ENCODE assay signal across 28 mouse cellular contexts in genomic region chr1:58221070-58221469, GRCm38 (mm10). TPM values are rescaled to one million over a fixed set of nuclear protein-coding genes. Genes with fewer than 3 reads are reported as not detected.
A peak's percentile ranks its signal among the peaks of the same experiment; 100 is the strongest.
DNase-seq lines count a peak whose midpoint lies in the region; ATAC-seq and TF ChIP-seq lines count a peak whose summit lies in the region.
"Had no signal": no experiment of that assay in that cellular context is flagged by ENCODE, and none has a peak within 500 bp of the region (broad histone marks: within the 10 kb centered on the region; RNA-seq: fewer than 3 reads in every experiment).

No protein-coding gene starts in this region.

- H3K4me3 ChIP-seq in forebrain, postnatal 0 days (ENCODE audit: low read depth, low read length), result no peak overlapping the region
- H3K4me3 ChIP-seq in forebrain, embryonic 10.5 days, result no peak overlapping the region
- H3K4me3 ChIP-seq in hindbrain, embryonic 16.5 days (ENCODE audit: low read length), result no peak overlapping the region
- H3K4me3 ChIP-seq in hindbrain, embryonic 12.5 days, result no peak overlapping the region
- H3K4me3 ChIP-seq: heart, embryonic 10.5 days; midbrain, embryonic 10.5 days had no signal

- no peaks in the 10 kb centered on the region for H3K36me3 ChIP-seq in forebrain, postnatal 0 days (ENCODE audit: insufficient read depth)
- no peaks in the 10 kb centered on the region for H3K36me3 ChIP-seq in forebrain, embryonic 10.5 days (replicated peaks)
- H3K36me3 ChIP-seq in hindbrain, embryonic 16.5 days (ENCODE audit: control insufficient read depth, insufficient read depth, low read length), result no peaks in the 10 kb centered on the region
- H3K36me3 ChIP-seq in hindbrain, embryonic 12.5 days, result no peaks in the 10 kb centered on the region
- H3K36me3 ChIP-seq: heart, embryonic 10.5 days; midbrain, embryonic 10.5 days had no signal

- 0 out of 2 replicates have a peak, but pooled peaks cover 6% of the 10 kb centered on the region for H3K4me1 ChIP-seq in forebrain, postnatal 0 days (ENCODE audit: insufficient read depth)
- H3K4me1 ChIP-seq in forebrain, embryonic 10.5 days, result no peaks in the 10 kb centered on the region
- no peaks in the 10 kb centered on the region for H3K4me1 ChIP-seq in hindbrain, embryonic 16.5 days (ENCODE audit: control insufficient read depth, insufficient read depth, low read depth, low read length)
- no peaks in the 10 kb centered on the region for H3K4me1 ChIP-seq in hindbrain, embryonic 12.5 days
- H3K4me1 ChIP-seq: midbrain, embryonic 10.5 days had no signal

- 36% methylated on average over 6 of the region's 6 CpGs for WGBS in forebrain, postnatal 0 days
- 83% methylated on average over 6 of the region's 6 CpGs for WGBS in forebrain, embryonic 10.5 days
- 72% methylated on average over 6 of the region's 6 CpGs for WGBS in hindbrain, embryonic 16.5 days
- WGBS in hindbrain, embryonic 12.5 days, result 68% methylated on average over 6 of the region's 6 CpGs

- DNase-seq in cerebellum, adult 8-10 months, result peak; percentile 1
- peak; percentile 62 for DNase-seq in forebrain, postnatal 0 days
- DNase-seq in forebrain, embryonic 10.5 days (ENCODE audit: extremely low spot score, low spot score), result no peak
- peak; percentile 10 for DNase-seq in cerebellum, adult 9-11 months
- DNase-seq in yolk sac, embryonic 10.5 days (ENCODE audit: low spot score), result no peak
- DNase-seq: adrenal gland, postnatal 10 days; gastrocnemius, postnatal 14 days; kidney, adult 2 months; kidney, postnatal 10 days; lung, adult 2 months; spleen, adult 18-20 months; thymus, postnatal 36 days had no signal

- no peak overlapping the region for H3K4me2 ChIP-seq in forebrain, postnatal 0 days (ENCODE audit: low read depth)
- H3K4me2 ChIP-seq in hindbrain, embryonic 16.5 days (ENCODE audit: low read length), result no peak overlapping the region
- no peak overlapping the region for H3K4me2 ChIP-seq in hindbrain, embryonic 12.5 days (replicated peaks)
- H3K4me2 ChIP-seq: liver, embryonic 11.5 days had no signal

- no peaks in the 10 kb centered on the region for H3K9me3 ChIP-seq in forebrain, postnatal 0 days (ENCODE audit: low read length)
- H3K9me3 ChIP-seq in forebrain, embryonic 10.5 days, result no peaks in the 10 kb centered on the region
- H3K9me3 ChIP-seq in hindbrain, embryonic 16.5 days (ENCODE audit: control insufficient read depth, low read length), result no peaks in the 10 kb centered on the region
- H3K9me3 ChIP-seq in hindbrain, embryonic 12.5 days (replicated peaks), result no peaks in the 10 kb centered on the region
- H3K9me3 ChIP-seq: heart, embryonic 10.5 days; midbrain, embryonic 10.5 days had no signal

- H3K27ac ChIP-seq in forebrain, postnatal 0 days (ENCODE audit: low read depth, low read length), result peak overlapping the region; percentile 66; the same call in 1 of the 2 replicates
- H3K27ac ChIP-seq in forebrain, embryonic 10.5 days, result no peak overlapping the region
- no peak overlapping the region for H3K27ac ChIP-seq in hindbrain, embryonic 16.5 days (ENCODE audit: low read depth, low read length)
- H3K27ac ChIP-seq in hindbrain, embryonic 12.5 days, result no peak overlapping the region
- H3K27ac ChIP-seq: heart, embryonic 10.5 days; macrophage; midbrain, embryonic 10.5 days had no signal

- no peak for TF ChIP-seq CTCF in forebrain, postnatal 0 days (IDR thresholded peaks at IDR 0.05; ENCODE audit: low read depth)

- H3K27me3 ChIP-seq in forebrain, postnatal 0 days (ENCODE audit: insufficient read depth, low read length), result no peaks in the 10 kb centered on the region
- no peaks in the 10 kb centered on the region for H3K27me3 ChIP-seq in forebrain, embryonic 10.5 days (ENCODE audit: poor library complexity, severe bottlenecking)
- H3K27me3 ChIP-seq in hindbrain, embryonic 16.5 days (replicated peaks; ENCODE audit: control insufficient read depth, insufficient read depth, low read length), result no peaks in the 10 kb centered on the region
- H3K27me3 ChIP-seq in hindbrain, embryonic 12.5 days, result no peaks in the 10 kb centered on the region

- no peak overlapping the region for H3K9ac ChIP-seq in forebrain, postnatal 0 days
- no peak overlapping the region; the same call in 1 of the 2 replicates for H3K9ac ChIP-seq in hindbrain, embryonic 16.5 days (ENCODE audit: low read depth, low read length)
- H3K9ac ChIP-seq in hindbrain, embryonic 12.5 days, result no peak overlapping the region

- ATAC-seq in cerebellum, adult (ENCODE audit: insufficient number of reproducible peaks, low FRiP score, low TSS enrichment), result no peak
- ATAC-seq in forebrain, postnatal 0 days, result peak; percentile 60
- 0 out of 2 replicates have a peak, but pooled peaks have one; percentile 40 for ATAC-seq in hindbrain, embryonic 16.5 days
- no peak for ATAC-seq in hindbrain, embryonic 12.5 days (ENCODE audit: low FRiP score)
- ATAC-seq: activated CD4-positive, CD25-positive, alpha-beta regulatory T cell, adult 4 months; CD4-positive, CD25-positive, alpha-beta regulatory T cell, adult 4 months; inflammation-experienced regulatory T-cells, adult 6 months; Patski had no signal

RNA-seq across cellular contexts. Expression of gene Aox4, which starts 10.9 kb away (rescaled TPM):
- 0.95 and 1.8 TPM in 2 replicates for total RNA-seq in forebrain, postnatal 0 days (2014; rRNA removed)
- 1.0 and 1.2 TPM in 2 replicates for polyA plus RNA-seq in forebrain, postnatal 0 days (2015; fragmentation: Nextera tagmentation; extraction: Ambion mirVana)
- polyA plus RNA-seq in forebrain, embryonic 10.5 days (2016; fragmentation: Nextera tagmentation; extraction: Ambion mirVana), result not detected in 2 replicates
- 0.29 and 0.59 TPM in 2 replicates for polyA plus RNA-seq in hindbrain, embryonic 16.5 days (2015; fragmentation: Nextera tagmentation; extraction: Ambion mirVana)
- 0.04 TPM in 1 of 2 replicates, not detected in the other for polyA plus RNA-seq in hindbrain, embryonic 12.5 days (2016; fragmentation: Nextera tagmentation; extraction: Ambion mirVana)
- total RNA-seq: neutrophil, adult 5-6 weeks had no signal
- polyA plus RNA-seq: activated CD4-positive, CD25-positive, alpha-beta regulatory T cell, adult 4 months; inflammation-experienced regulatory T-cells, adult 6 months; macrophage; Patski had no signal

RNA-seq across cellular contexts. Expression of gene Aox2, which starts 57.1 kb away (rescaled TPM):
- total RNA-seq in forebrain, postnatal 0 days (2014; rRNA removed), result 0.05 TPM in 1 of 2 replicates, not detected in the other
- not detected in 2 replicates for polyA plus RNA-seq in forebrain, postnatal 0 days (2015; fragmentation: Nextera tagmentation; extraction: Ambion mirVana)
- polyA plus RNA-seq in forebrain, embryonic 10.5 days (2016; fragmentation: Nextera tagmentation; extraction: Ambion mirVana), result 0.05 TPM in 1 of 2 replicates, not detected in the other
- 0.02 and 0.09 TPM in 2 replicates for polyA plus RNA-seq in hindbrain, embryonic 16.5 days (2015; fragmentation: Nextera tagmentation; extraction: Ambion mirVana)
- polyA plus RNA-seq in hindbrain, embryonic 12.5 days (2016; fragmentation: Nextera tagmentation; extraction: Ambion mirVana), result 0.04 TPM in 1 of 2 replicates, not detected in the other
- total RNA-seq: hematopoietic stem cell, adult 5-6 weeks; layer of hippocampus, adult 18-20 months; left cerebral cortex, postnatal 36 days; neutrophil, adult 5-6 weeks had no signal
- polyA plus RNA-seq: inflammation-experienced regulatory T-cells, adult 6 months; liver, embryonic 11.5 days; lung, adult 2 months; midbrain, embryonic 10.5 days; midbrain, postnatal 0 days had no signal

Comparison
In these comparisons a context has a peak if more than half of its experiments do, and no peak if none do; other contexts are left out.
1. DNase-seq: peak in cerebellum, adult 8-10 months (single experiment), forebrain, postnatal 0 days (single experiment) and cerebellum, adult 9-11 months (single experiment); none in forebrain, embryonic 10.5 days (single experiment) and yolk sac, embryonic 10.5 days (single experiment).
2. ATAC-seq: peak in forebrain, postnatal 0 days (single experiment) and hindbrain, embryonic 16.5 days (single experiment); none in cerebellum, adult (single experiment) and hindbrain, embryonic 12.5 days (single experiment).